Mouse (Mus musculus) induced T-regulatory cell, adult 2 months (primary cell): ENCODE data around the gene Hs3st3a1.

Experiments used
- DNase-seq: peaks from one replicate; pipeline ENCODE4 v3.0.0-alpha.2; 2012; ENCODE audit warnings: low read depth

Gene Hs3st3a1

DNA sequence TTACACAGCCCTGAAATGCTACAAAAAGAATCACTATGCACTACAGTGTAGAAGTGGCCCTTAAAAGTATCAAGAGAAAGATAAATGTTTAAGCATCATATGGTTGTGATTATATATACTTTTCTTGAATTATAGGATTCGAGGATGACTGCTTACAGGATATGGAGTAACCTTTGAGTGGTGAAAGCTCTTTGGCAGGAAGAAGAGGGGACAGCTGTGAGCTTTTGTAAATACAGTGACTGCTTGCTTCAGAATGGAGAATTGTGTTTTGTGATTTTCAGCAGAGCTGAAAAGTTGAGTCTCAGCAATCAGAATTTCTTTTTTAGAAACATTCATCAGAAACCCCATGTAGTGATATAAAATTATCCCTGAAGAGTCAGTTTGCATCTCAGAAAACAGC is 124.3 kb downstream of the Hs3st3a1 start:
- DNase-seq = no peak

DNA sequence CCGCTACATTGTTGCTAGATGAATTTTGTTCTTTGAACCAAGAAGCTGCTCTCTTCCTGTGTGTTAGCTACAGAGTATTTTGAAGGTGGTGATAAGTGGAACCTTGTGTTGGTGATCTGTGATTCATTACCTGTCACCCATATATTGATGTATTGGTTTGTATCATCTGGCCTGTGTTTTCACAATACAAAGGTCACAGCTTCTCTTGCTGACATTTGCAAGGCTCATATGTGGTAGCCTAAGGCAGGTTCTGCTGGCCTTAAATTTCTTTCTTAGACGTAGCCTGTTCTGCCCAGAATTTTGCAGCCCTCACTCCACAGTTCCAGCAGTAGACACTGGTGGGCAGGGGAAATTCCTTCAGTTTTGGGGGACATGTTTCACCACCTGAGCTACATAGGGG is 125.3 kb downstream of the Hs3st3a1 start:
- DNase-seq = no peak

DNA sequence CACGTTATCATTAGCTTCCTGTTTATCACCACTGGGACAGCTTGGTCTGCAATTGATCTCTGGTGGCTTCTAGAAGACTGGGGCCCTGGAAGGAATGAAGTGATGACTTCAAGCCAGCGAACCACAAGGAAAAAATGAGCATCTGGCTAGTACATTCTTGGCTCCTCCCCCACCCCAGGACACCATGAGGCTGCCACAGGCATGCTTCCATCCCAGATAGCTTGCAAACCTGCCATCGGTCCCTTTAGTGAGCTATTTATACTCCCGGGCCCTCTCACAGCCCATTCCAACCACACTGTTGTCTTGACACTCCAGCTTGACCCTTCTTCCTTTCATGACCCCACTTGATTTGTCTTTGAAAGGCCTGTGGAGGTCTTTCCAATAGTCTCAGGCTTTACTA is 127.6 kb downstream of the Hs3st3a1 start:
- DNase-seq = no peak
